In the genomic region with DNA sequence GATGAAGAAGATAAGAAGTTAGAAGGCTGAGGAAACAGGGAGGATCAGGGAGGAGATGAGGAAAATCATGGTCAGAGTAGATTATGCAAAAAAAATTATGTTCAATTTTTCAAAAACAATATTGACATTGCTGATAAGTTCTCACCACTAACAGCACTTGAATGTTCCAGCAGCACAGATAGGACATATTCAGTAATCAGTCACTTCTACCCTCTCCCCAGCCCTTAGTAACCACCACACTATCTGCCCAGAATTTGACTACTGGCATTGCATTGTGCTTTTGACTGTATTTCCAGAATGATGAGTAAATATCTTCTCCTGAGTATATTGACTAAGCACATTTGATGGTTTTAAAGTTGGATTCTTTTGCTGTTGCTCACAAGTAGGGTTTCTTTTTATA, we compare ENCODE assay signal across 25 mouse cellular contexts.
DNase-seq lines count a peak whose midpoint lies in the region; ATAC-seq and TF ChIP-seq lines count a peak whose summit lies in the region.
"Had no signal": no experiment of that assay in that cellular context is flagged by ENCODE, and none has a peak within 500 bp of the region (broad histone marks: within the 10 kb centered on the region; RNA-seq: fewer than 3 reads in every experiment).

No protein-coding gene starts in this region.

- peaks cover 0 to 3% of the 10 kb centered on the region in 2 experiments; a peak in 1 of 4 replicates for H3K4me1 ChIP-seq in MEL (ENCODE audit: control insufficient read depth in 1 of 2, insufficient read depth in 2 of 2, low read length in 2 of 2)
- H3K4me1 ChIP-seq in liver, embryonic 14.5 days (replicated peaks; ENCODE audit: control insufficient read depth in 2 of 2, insufficient read depth in 2 of 2, low read length in 1 of 2): peaks cover 6 to 10% of the 10 kb centered on the region in 2 experiments
- no peaks in the 10 kb centered on the region for H3K4me1 ChIP-seq in intestine, postnatal 0 days (replicated peaks; ENCODE audit: control insufficient read depth, insufficient read depth, low read length)

- DNase-seq in MEL (ENCODE audit: low read depth, low spot score): peak; percentile 3
- peak; percentile 8 for DNase-seq in c-Kit-positive CD71-positive TER-119-positive erythroid progenitor cells, embryonic 14.5 days (ENCODE audit: low spot score)
- DNase-seq in liver, embryonic 14.5 days (ENCODE audit: low read depth in 3 of 3, low spot score in 3 of 3): peak in 1 of 3 experiments; percentile 10
- no peak for DNase-seq in spleen, adult 12 weeks (ENCODE audit: low spot score)
- DNase-seq in layer of hippocampus, adult 9-11 months: no peak
- DNase-seq: adrenal gland, adult 2 months; adrenal gland, postnatal 14 days; B cell, adult 2 months; cerebellum, adult 18-20 months; cerebellum, adult 9-10 months; cerebellum, postnatal 14 days; forebrain, postnatal 0 days; gastrocnemius, postnatal 25 days; heart, adult 18-20 months; heart, postnatal 10 days; heart, postnatal 36 days had no signal

- H3K27me3 ChIP-seq in MEL (ENCODE audit: control insufficient read depth in 1 of 2, insufficient read depth in 2 of 2, low read length in 2 of 2): peaks cover 0 to 5% of the 10 kb centered on the region in 2 experiments; a peak in 3 of 4 replicates
- no peaks in the 10 kb centered on the region for H3K27me3 ChIP-seq in liver, embryonic 14.5 days (ENCODE audit: control insufficient read depth, insufficient read depth, low read length)
- H3K27me3 ChIP-seq in intestine, postnatal 0 days (replicated peaks; ENCODE audit: control insufficient read depth, insufficient read depth, low read length): no peaks in the 10 kb centered on the region

- H3K9me3 ChIP-seq in MEL (replicated peaks; ENCODE audit: insufficient read depth, low read length): no peaks in the 10 kb centered on the region
- H3K9me3 ChIP-seq in liver, embryonic 14.5 days (ENCODE audit: control insufficient read depth, low read length): no peaks in the 10 kb centered on the region
- no peaks in the 10 kb centered on the region for H3K9me3 ChIP-seq in intestine, postnatal 0 days (ENCODE audit: control insufficient read depth)
- H3K9me3 ChIP-seq: forebrain, embryonic 13.5 days; G1E; heart, embryonic 12.5 days; heart, embryonic 15.5 days; hindbrain, embryonic 10.5 days; hindbrain, embryonic 13.5 days had no signal

- no peak overlapping the region for H3K9ac ChIP-seq in MEL (ENCODE audit: control insufficient read depth, low read depth, low read length, poor library complexity, severe bottlenecking)
- no peak overlapping the region for H3K9ac ChIP-seq in liver, embryonic 14.5 days (replicated peaks)
- H3K9ac ChIP-seq in intestine, postnatal 0 days (ENCODE audit: low read depth, low read length): no peak overlapping the region
- H3K9ac ChIP-seq: forebrain, embryonic 13.5 days; forebrain, postnatal 0 days; heart, embryonic 12.5 days; heart, embryonic 15.5 days; hindbrain, embryonic 13.5 days had no signal

- TF ChIP-seq EP300 in MEL (IDR thresholded peaks at IDR 0.05; ENCODE audit: low read depth in 1 of 2, low read length in 2 of 2): no peak
- peak; percentile 42 for TF ChIP-seq EP300 in liver, embryonic 14.5 days (IDR thresholded peaks at IDR 0.05; ENCODE audit: low read depth)

- H3K27ac ChIP-seq in MEL (ENCODE audit: control insufficient read depth, low read depth, low read length): no peak overlapping the region
- no peak overlapping the region for H3K27ac ChIP-seq in liver, embryonic 14.5 days
- no peak overlapping the region for H3K27ac ChIP-seq in intestine, postnatal 0 days (ENCODE audit: low read depth, low read length)
- H3K27ac ChIP-seq: forebrain, embryonic 10.5 days; forebrain, embryonic 13.5 days; heart, embryonic 15.5 days; hindbrain, embryonic 10.5 days; hindbrain, embryonic 13.5 days had no signal

- H3K36me3 ChIP-seq in MEL (ENCODE audit: control insufficient read depth in 1 of 2, insufficient read depth in 2 of 2, low read length in 2 of 2): peaks cover 0 to 3% of the 10 kb centered on the region in 2 experiments; a peak in 2 of 4 replicates
- H3K36me3 ChIP-seq in liver, embryonic 14.5 days (replicated peaks; ENCODE audit: control insufficient read depth, insufficient read depth, low read depth): no peaks in the 10 kb centered on the region
- no peaks in the 10 kb centered on the region for H3K36me3 ChIP-seq in intestine, postnatal 0 days (ENCODE audit: control insufficient read depth, insufficient read depth)
- H3K36me3 ChIP-seq: forebrain, embryonic 10.5 days; G1E; heart, embryonic 12.5 days; heart, embryonic 15.5 days; hindbrain, embryonic 10.5 days; hindbrain, embryonic 13.5 days had no signal

- no peaks in the 10 kb centered on the region for H3K79me2 ChIP-seq in MEL (ENCODE audit: control insufficient read depth, insufficient read depth, low read length, poor library complexity)

- TF ChIP-seq RAD21 in MEL (IDR thresholded peaks at IDR 0.05; ENCODE audit: low read depth, low read length): no peak

- H3K4me2 ChIP-seq in liver, embryonic 14.5 days (ENCODE audit: low read depth): no peak overlapping the region
- no peak overlapping the region for H3K4me2 ChIP-seq in intestine, postnatal 0 days (replicated peaks; ENCODE audit: low read depth)
- H3K4me2 ChIP-seq: forebrain, embryonic 13.5 days; heart, embryonic 12.5 days; heart, embryonic 15.5 days; hindbrain, embryonic 13.5 days had no signal

- TF ChIP-seq POLR2A in MEL (IDR thresholded peaks at IDR 0.05; ENCODE audit: control insufficient read depth in 1 of 2, insufficient read depth in 1 of 2, low read depth in 1 of 2, low read length in 2 of 2, poor library complexity in 1 of 2): no peak

- peak; percentile 69; the same call in 1 of the 2 replicates for ATAC-seq in liver, embryonic 14.5 days (ENCODE audit: insufficient read depth)
- no peak for ATAC-seq in intestine, postnatal 0 days
- ATAC-seq: forebrain, embryonic 13.5 days; forebrain, postnatal 0 days; hindbrain, embryonic 16.5 days had no signal

- TF ChIP-seq CTCF in MEL (IDR thresholded peaks at IDR 0.05 in 2 of 3, conservative IDR thresholded peaks at IDR 0.05 in 1 of 3; ENCODE audit: control insufficient read depth in 1 of 3, insufficient read depth in 1 of 3, low read depth in 2 of 3, low read length in 3 of 3, poor library complexity in 1 of 3, severe bottlenecking in 1 of 3): no peak
- TF ChIP-seq CTCF in liver, embryonic 14.5 days (IDR thresholded peaks at IDR 0.05; ENCODE audit: low read depth): no peak
- TF ChIP-seq CTCF in intestine, postnatal 0 days (IDR thresholded peaks at IDR 0.05; ENCODE audit: low read depth): no peak

- no peak overlapping the region for H3K4me3 ChIP-seq in MEL (ENCODE audit: control insufficient read depth in 1 of 2, insufficient read depth in 1 of 2, low read depth in 2 of 2, low read length in 2 of 2)
- no peak overlapping the region for H3K4me3 ChIP-seq in liver, embryonic 14.5 days (ENCODE audit: insufficient read depth in 1 of 2, low read depth in 2 of 2, low read length in 2 of 2)
- no peak overlapping the region for H3K4me3 ChIP-seq in intestine, postnatal 0 days (ENCODE audit: low read depth, low read length)
- H3K4me3 ChIP-seq: forebrain, embryonic 10.5 days; forebrain, embryonic 13.5 days; heart, embryonic 12.5 days; heart, embryonic 15.5 days; hindbrain, embryonic 10.5 days; hindbrain, embryonic 13.5 days had no signal

TF ChIP-seq in MEL, 35 proteins besides CTCF, POLR2A, EP300 and RAD21:
- TF ChIP-seq UBTF (IDR thresholded peaks at IDR 0.05; ENCODE audit: borderline replicate concordance, insufficient read depth, low read depth, low read length): no peak
- TF ChIP-seq ZC3H11A (IDR thresholded peaks at IDR 0.05; ENCODE audit: low read depth, low read length): no peak
- TF ChIP-seq MEF2A (IDR thresholded peaks at IDR 0.05; ENCODE audit: extremely low read depth, insufficient replicate concordance, low read depth, low read length, poor library complexity, severe bottlenecking): no peak
- no peak for TF ChIP-seq TBP (IDR thresholded peaks at IDR 0.05; ENCODE audit: low read depth, low read length)
- no peak for TF ChIP-seq POLR2AphosphoS2 (IDR thresholded peaks at IDR 0.05; ENCODE audit: low read length)
- TF ChIP-seq CHD1 (IDR thresholded peaks at IDR 0.05; ENCODE audit: low read depth, low read length): no peak
- TF ChIP-seq ZKSCAN1 (IDR thresholded peaks at IDR 0.05; ENCODE audit: low read depth, low read length): no peak
- no peak for TF ChIP-seq ELF1 (IDR thresholded peaks at IDR 0.05; ENCODE audit: low read depth, low read length)
- TF ChIP-seq MYB (IDR thresholded peaks at IDR 0.05; ENCODE audit: low read depth, low read length): no peak
- no peak for TF ChIP-seq RCOR1 (IDR thresholded peaks at IDR 0.05; ENCODE audit: low read depth, low read length)
- TF ChIP-seq USF1 (IDR thresholded peaks at IDR 0.05; ENCODE audit: low read depth, low read length): no peak
- TF ChIP-seq MAZ (IDR thresholded peaks at IDR 0.05; ENCODE audit: low read depth, low read length): no peak
- no peak for TF ChIP-seq NRF1 (IDR thresholded peaks at IDR 0.05; ENCODE audit: insufficient read depth, low read depth, low read length, poor library complexity, severe bottlenecking)
- no peak for TF ChIP-seq HCFC1 (IDR thresholded peaks at IDR 0.05; ENCODE audit: low read depth, low read length)
- TF ChIP-seq TCF12 (IDR thresholded peaks at IDR 0.05; ENCODE audit: low read depth, low read length): no peak
- no peak for TF ChIP-seq SIN3A (IDR thresholded peaks at IDR 0.05; ENCODE audit: low read length)

Comparison
In these comparisons a context has a peak if more than half of its experiments do, and no peak if none do; other contexts are left out.
1. DNase-seq: peak in MEL (single experiment) and c-Kit-positive CD71-positive TER-119-positive erythroid progenitor cells, embryonic 14.5 days (single experiment); none in spleen, adult 12 weeks (single experiment) and layer of hippocampus, adult 9-11 months (single experiment).